23 mouse cellular contexts compared by ENCODE assay signal in the genomic region with DNA sequence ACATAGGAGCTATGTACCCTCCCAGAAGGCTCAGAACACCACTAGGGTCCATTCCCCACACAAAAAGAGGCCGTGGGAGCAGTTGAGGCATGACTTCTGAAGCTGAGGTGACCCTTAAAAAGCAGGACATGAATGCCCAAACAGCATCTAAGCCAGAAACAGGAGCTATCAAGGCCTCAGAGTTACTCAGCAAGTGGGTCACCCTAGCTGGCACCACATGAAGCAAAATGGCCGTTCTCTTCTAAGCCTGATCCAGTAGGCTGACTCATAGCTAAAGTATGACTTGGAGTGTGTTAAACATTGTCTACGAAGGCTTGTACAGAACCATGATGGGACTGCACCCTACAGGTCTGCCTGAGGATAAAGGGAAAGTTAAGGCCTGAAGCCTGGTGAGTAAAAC. TPM values are rescaled to one million over a fixed set of nuclear protein-coding genes. Genes with fewer than 3 reads are reported as not detected.
DNase-seq lines count a peak whose midpoint lies in the region; ATAC-seq and TF ChIP-seq lines count a peak whose summit lies in the region.
"Had no signal": no experiment of that assay in that cellular context is flagged by ENCODE, and none has a peak within 500 bp of the region (broad histone marks: within the 10 kb centered on the region; RNA-seq: fewer than 3 reads in every experiment).

No protein-coding gene starts in this region.

- H3K36me3 ChIP-seq in lung, postnatal 0 days (ENCODE audit: insufficient read depth, low read length), result no peaks in the 10 kb centered on the region
- peaks cover 99% of the 10 kb centered on the region for H3K36me3 ChIP-seq in embryonic facial prominence, embryonic 10.5 days (replicated peaks)
- H3K36me3 ChIP-seq in liver, embryonic 11.5 days (ENCODE audit: control insufficient read depth, insufficient read depth, low read length), result peaks cover 16% of the 10 kb centered on the region
- peaks cover 26% of the 10 kb centered on the region for H3K36me3 ChIP-seq in forebrain, postnatal 0 days (ENCODE audit: insufficient read depth)

- no peak overlapping the region for H3K4me3 ChIP-seq in lung, postnatal 0 days (ENCODE audit: low read depth, low read length)
- H3K4me3 ChIP-seq in embryonic facial prominence, embryonic 10.5 days, result no peak overlapping the region
- no peak overlapping the region for H3K4me3 ChIP-seq in liver, embryonic 11.5 days (ENCODE audit: low read depth, low read length)
- no peak overlapping the region for H3K4me3 ChIP-seq in forebrain, postnatal 0 days (ENCODE audit: low read depth, low read length)
- H3K4me3 ChIP-seq: embryonic facial prominence, embryonic 13.5 days; heart, embryonic 13.5 days; hindbrain, embryonic 12.5 days had no signal

- no peak for DNase-seq in lung, postnatal 0 days (ENCODE audit: low spot score)
- no peak for DNase-seq in lung, postnatal 10 days
- DNase-seq in NIH3T3 (ENCODE audit: low read depth), result peak; percentile 91
- DNase-seq in adrenal gland, postnatal 14 days, result peak; percentile 52
- no peak for DNase-seq in embryonic facial prominence, embryonic 10.5 days (ENCODE audit: low spot score)
- DNase-seq in liver, embryonic 11.5 days (ENCODE audit: low spot score), result no peak
- no peak for DNase-seq in forebrain, postnatal 0 days
- DNase-seq: cerebellum, adult 11 months; cerebellum, adult 9-10 months; cerebellum, postnatal 25 days; gastrocnemius, postnatal 36 days; heart, adult 11 months; heart, postnatal 4 days; kidney, adult 9 months had no signal

- no peak overlapping the region for H3K9ac ChIP-seq in lung, postnatal 0 days (replicated peaks; ENCODE audit: low read depth)
- H3K9ac ChIP-seq in liver, embryonic 11.5 days (ENCODE audit: low read depth, low read length), result no peak overlapping the region
- no peak overlapping the region for H3K9ac ChIP-seq in forebrain, postnatal 0 days
- H3K9ac ChIP-seq: embryonic facial prominence, embryonic 13.5 days; heart, embryonic 13.5 days; hindbrain, embryonic 12.5 days had no signal

- no peak overlapping the region for H3K27ac ChIP-seq in lung, postnatal 0 days (ENCODE audit: low read length)
- H3K27ac ChIP-seq in embryonic facial prominence, embryonic 10.5 days (replicated peaks), result no peak overlapping the region
- H3K27ac ChIP-seq in liver, embryonic 11.5 days (ENCODE audit: low read depth, low read length), result no peak overlapping the region
- no peak overlapping the region for H3K27ac ChIP-seq in forebrain, postnatal 0 days (ENCODE audit: low read depth, low read length)
- H3K27ac ChIP-seq: embryonic facial prominence, embryonic 13.5 days; heart, embryonic 13.5 days; hindbrain, embryonic 12.5 days had no signal

- no peak for TF ChIP-seq CTCF in lung, postnatal 0 days (IDR thresholded peaks at IDR 0.05)
- TF ChIP-seq CTCF in forebrain, postnatal 0 days (IDR thresholded peaks at IDR 0.05; ENCODE audit: low read depth), result no peak

- no peaks in the 10 kb centered on the region for H3K27me3 ChIP-seq in lung, postnatal 0 days (replicated peaks; ENCODE audit: insufficient read depth, low read length)
- no peaks in the 10 kb centered on the region for H3K27me3 ChIP-seq in embryonic facial prominence, embryonic 10.5 days (replicated peaks; ENCODE audit: low read depth, poor library complexity, severe bottlenecking)
- H3K27me3 ChIP-seq in liver, embryonic 11.5 days (replicated peaks; ENCODE audit: control insufficient read depth, insufficient read depth, low read length), result no peaks in the 10 kb centered on the region
- no peaks in the 10 kb centered on the region for H3K27me3 ChIP-seq in forebrain, postnatal 0 days (ENCODE audit: insufficient read depth, low read length)
- H3K27me3 ChIP-seq: embryonic facial prominence, embryonic 13.5 days; heart, embryonic 13.5 days; hindbrain, embryonic 12.5 days had no signal

- ATAC-seq in lung, postnatal 0 days, result peak; percentile 28; the same call in 1 of the 2 replicates
- no peak for ATAC-seq in liver, embryonic 11.5 days (replicated peaks; ENCODE audit: low FRiP score)
- ATAC-seq in forebrain, postnatal 0 days, result no peak
- ATAC-seq: forebrain, embryonic 14.5 days; hindbrain, embryonic 16.5 days; inflammation-experienced regulatory T-cells, adult 6 months; intestine, postnatal 0 days had no signal

- H3K4me1 ChIP-seq in lung, postnatal 0 days (ENCODE audit: insufficient read depth, low read depth, low read length), result no peaks in the 10 kb centered on the region
- no peaks in the 10 kb centered on the region for H3K4me1 ChIP-seq in embryonic facial prominence, embryonic 10.5 days
- H3K4me1 ChIP-seq in liver, embryonic 11.5 days (replicated peaks; ENCODE audit: control insufficient read depth, insufficient read depth, low read length), result no peaks in the 10 kb centered on the region
- H3K4me1 ChIP-seq in forebrain, postnatal 0 days (ENCODE audit: insufficient read depth), result no peaks in the 10 kb centered on the region
- H3K4me1 ChIP-seq: embryonic facial prominence, embryonic 13.5 days; heart, embryonic 13.5 days; hindbrain, embryonic 12.5 days had no signal

- no peaks in the 10 kb centered on the region for H3K9me3 ChIP-seq in lung, postnatal 0 days (ENCODE audit: low read length)
- no peaks in the 10 kb centered on the region for H3K9me3 ChIP-seq in embryonic facial prominence, embryonic 10.5 days
- no peaks in the 10 kb centered on the region for H3K9me3 ChIP-seq in liver, embryonic 11.5 days (ENCODE audit: control insufficient read depth, low read length)
- no peaks in the 10 kb centered on the region for H3K9me3 ChIP-seq in forebrain, postnatal 0 days (ENCODE audit: low read length)
- H3K9me3 ChIP-seq: embryonic facial prominence, embryonic 13.5 days; heart, embryonic 13.5 days; hindbrain, embryonic 12.5 days had no signal

- WGBS in lung, postnatal 0 days, result 81% methylated on average over 3 of the region's 3 CpGs
- WGBS in embryonic facial prominence, embryonic 10.5 days, result 89% methylated on average over 3 of the region's 3 CpGs
- 93% methylated on average over 3 of the region's 3 CpGs for WGBS in liver, embryonic 11.5 days
- 92% methylated on average over 3 of the region's 3 CpGs for WGBS in forebrain, postnatal 0 days

- H3K4me2 ChIP-seq in lung, postnatal 0 days (replicated peaks; ENCODE audit: low read depth, low read length), result no peak overlapping the region
- no peak overlapping the region for H3K4me2 ChIP-seq in liver, embryonic 11.5 days
- H3K4me2 ChIP-seq in forebrain, postnatal 0 days (ENCODE audit: low read depth), result no peak overlapping the region
- H3K4me2 ChIP-seq: embryonic facial prominence, embryonic 13.5 days; heart, embryonic 13.5 days; hindbrain, embryonic 12.5 days had no signal

- no peak for TF ChIP-seq EP300 in lung, postnatal 0 days (IDR thresholded peaks at IDR 0.05)

RNA-seq across cellular contexts. Expression of a gene that starts 16.2 kb away (rescaled TPM):
- polyA plus RNA-seq in lung, postnatal 0 days (2015; fragmentation: Nextera tagmentation; extraction: Ambion mirVana), result 28.6 and 31.4 TPM in 2 replicates
- 22.1 and 27.2 TPM in 2 replicates for total RNA-seq in adrenal gland, postnatal 14 days (2021)
- 78.8 and 84.4 TPM in 2 replicates for polyA plus RNA-seq in embryonic facial prominence, embryonic 10.5 days (2016; fragmentation: Nextera tagmentation; extraction: Ambion mirVana)
- 63.9 and 79.9 TPM in 2 replicates for polyA plus RNA-seq in liver, embryonic 11.5 days (2014; fragmentation: Nextera tagmentation; extraction: Ambion mirVana)
- 13.9 and 16.0 TPM in 2 replicates for total RNA-seq in forebrain, postnatal 0 days (2014; rRNA removed)
- polyA plus RNA-seq in forebrain, postnatal 0 days (2015; fragmentation: Nextera tagmentation; extraction: Ambion mirVana), result 48.2 and 62.0 TPM in 2 replicates

RNA-seq across cellular contexts. Expression of a gene that starts 16.8 kb away (rescaled TPM):
- polyA plus RNA-seq in lung, postnatal 0 days (2015; fragmentation: Nextera tagmentation; extraction: Ambion mirVana), result 1.4 and 1.8 TPM in 2 replicates
- 4.0 and 5.3 TPM in 2 replicates for total RNA-seq in adrenal gland, postnatal 14 days (2021)
- polyA plus RNA-seq in embryonic facial prominence, embryonic 10.5 days (2016; fragmentation: Nextera tagmentation; extraction: Ambion mirVana), result 30.9 and 31.1 TPM in 2 replicates
- polyA plus RNA-seq in liver, embryonic 11.5 days (2014; fragmentation: Nextera tagmentation; extraction: Ambion mirVana), result 13.9 and 14.0 TPM in 2 replicates
- 6.5 and 14.1 TPM in 2 replicates for total RNA-seq in forebrain, postnatal 0 days (2014; rRNA removed)
- polyA plus RNA-seq in forebrain, postnatal 0 days (2015; fragmentation: Nextera tagmentation; extraction: Ambion mirVana), result 2.2 and 3.1 TPM in 2 replicates

RNA-seq across cellular contexts. Expression of a gene that starts 20.7 kb away (rescaled TPM):
- polyA plus RNA-seq in lung, postnatal 0 days (2015; fragmentation: Nextera tagmentation; extraction: Ambion mirVana), result 18.9 and 23.0 TPM in 2 replicates
- 29.1 and 32.4 TPM in 2 replicates for total RNA-seq in adrenal gland, postnatal 14 days (2021)
- 35.8 and 38.2 TPM in 2 replicates for polyA plus RNA-seq in embryonic facial prominence, embryonic 10.5 days (2016; fragmentation: Nextera tagmentation; extraction: Ambion mirVana)
- 24.3 and 27.2 TPM in 2 replicates for polyA plus RNA-seq in liver, embryonic 11.5 days (2014; fragmentation: Nextera tagmentation; extraction: Ambion mirVana)
- total RNA-seq in forebrain, postnatal 0 days (2014; rRNA removed), result 31.5 and 31.9 TPM in 2 replicates
- polyA plus RNA-seq in forebrain, postnatal 0 days (2015; fragmentation: Nextera tagmentation; extraction: Ambion mirVana), result 18.9 and 24.4 TPM in 2 replicates

RNA-seq across cellular contexts. Expression of a gene that starts 47.3 kb away (rescaled TPM):
- polyA plus RNA-seq in lung, postnatal 0 days (2015; fragmentation: Nextera tagmentation; extraction: Ambion mirVana), result 0.06 TPM in 1 of 2 replicates, not detected in the other
- total RNA-seq in adrenal gland, postnatal 14 days (2021), result not detected in 2 replicates
- 0.14 and 0.84 TPM in 2 replicates for polyA plus RNA-seq in embryonic facial prominence, embryonic 10.5 days (2016; fragmentation: Nextera tagmentation; extraction: Ambion mirVana)
- 0.22 and 0.23 TPM in 2 replicates for polyA plus RNA-seq in liver, embryonic 11.5 days (2014; fragmentation: Nextera tagmentation; extraction: Ambion mirVana)
- 0.08 and 1.7 TPM in 2 replicates for total RNA-seq in forebrain, postnatal 0 days (2014; rRNA removed)
- polyA plus RNA-seq in forebrain, postnatal 0 days (2015; fragmentation: Nextera tagmentation; extraction: Ambion mirVana), result 0.26 and 0.59 TPM in 2 replicates
- total RNA-seq: gastrocnemius, adult 8-10 months; gastrocnemius, postnatal 36 days; heart, postnatal 4 days; MEL had no signal
- polyA plus RNA-seq: forebrain, embryonic 14.5 days had no signal

Comparison
In these comparisons a context has a peak if more than half of its experiments do, and no peak if none do; other contexts are left out.
1. DNase-seq: peak in NIH3T3 (single experiment) and adrenal gland, postnatal 14 days (single experiment); none in lung, postnatal 0 days (single experiment), lung, postnatal 10 days (single experiment), embryonic facial prominence, embryonic 10.5 days (single experiment), liver, embryonic 11.5 days (single experiment) and forebrain, postnatal 0 days (single experiment).